Mouse (Mus musculus) cerebellum, adult 9-11 months (tissue): ENCODE measurements at regions not wholly inside any gene's neighbourhood (a gene's known extent, or its start where the extent isn't known, plus 50 kb on each side); places are given as distances from the start of the nearest gene placed in this dataset.
"Not testable (repeated sequence)": the region's sequence is repeated elsewhere in the genome, so short reads cannot be mapped to it uniquely, and the experiment has no call there.

ENCODE experiments used
- DNase-seq: peaks from one replicate; pipeline ENCODE4 v3.0.0; 2022

GRCm38 (mm10) chr9:41914611-41915010, 209.5 kb downstream of the Sorl1 start:
- DNase-seq = no peak

- no peak for DNase-seq
Observed at GRCm38 (mm10) chr9:41913911-41914310, 210.2 kb downstream of the Sorl1 start.

GRCm38 (mm10) chr9:41912482-41912881, 211.6 kb downstream of the Sorl1 start:
- DNase-seq = no peak

- DNase-seq = no peak
Observed at GRCm38 (mm10) chr9:41900606-41900974, 223.5 kb downstream of the Sorl1 start.

- no peak for DNase-seq
Observed at GRCm38 (mm10) chr9:41899766-41900605, 224.1 kb downstream of the Sorl1 start.

- DNase-seq = no peak
Observed at GRCm38 (mm10) chr9:41895106-41895505, 229.0 kb downstream of the Sorl1 start.

GRCm38 (mm10) chr9:41892841-41893240, 231.3 kb downstream of the Sorl1 start:
- no peak for DNase-seq

GRCm38 (mm10) chr9:41891206-41891605, 232.9 kb downstream of the Sorl1 start:
- DNase-seq = no peak

GRCm38 (mm10) chr9:41890273-41891141, 233.6 kb downstream of the Sorl1 start:
- DNase-seq = peak; percentile 39

- DNase-seq = no peak
Observed at GRCm38 (mm10) chr9:41889568-41890272, 234.4 kb downstream of the Sorl1 start.

GRCm38 (mm10) chr9:41888616-41889150, 235.4 kb downstream of the Sorl1 start:
- no peak for DNase-seq

- DNase-seq = not testable (repeated sequence)
Observed at GRCm38 (mm10) chr9:41886456-41886855, 237.6 kb downstream of the Sorl1 start.

- no peak for DNase-seq
Observed at GRCm38 (mm10) chr9:41880457-41880856, 243.6 kb downstream of the Sorl1 start.

- DNase-seq = no peak
Observed at GRCm38 (mm10) chr9:41879080-41879479, 245.0 kb downstream of the Sorl1 start.

- DNase-seq = no peak
Observed at GRCm38 (mm10) chr9:41861136-41861535, 263.0 kb downstream of the Sorl1 start.

- DNase-seq = no peak
Observed at GRCm38 (mm10) chr9:41860681-41861080, 263.4 kb downstream of the Sorl1 start.

GRCm38 (mm10) chr9:41859780-41860179, 264.3 kb downstream of the Sorl1 start:
- no peak for DNase-seq

GRCm38 (mm10) chr9:41852099-41852498, 272.0 kb downstream of the Sorl1 start:
- DNase-seq = no peak

- no peak for DNase-seq
Observed at GRCm38 (mm10) chr9:41849628-41850326, 274.3 kb downstream of the Sorl1 start.

- no peak for DNase-seq
Observed at GRCm38 (mm10) chr9:41844616-41845015, 279.5 kb downstream of the Sorl1 start.

- DNase-seq = no peak
Observed at GRCm38 (mm10) chr9:41834487-41835404, 289.4 kb downstream of the Sorl1 start.
